Mouse (Mus musculus) heart, adult 2 months (tissue): ENCODE data around the gene Grsf1.

ENCODE experiments used
- EP300 ChIP-seq: fragments of 200-500 bp; IDR thresholded peaks from 2 replicates; pipeline ENCODE4 v1.6.1; 2011; ENCODE audit warnings: low read depth, low read length, control low read depth; ENCODE audit not compliant: insufficient read depth
- POLR2A ChIP-seq: fragments of 200-500 bp; IDR thresholded peaks from 2 replicates; pipeline ENCODE4 v1.6.1; 2011; ENCODE audit warnings: mild to moderate bottlenecking, low read depth, low read length, control low read depth; ENCODE audit not compliant: insufficient read depth

DNA sequence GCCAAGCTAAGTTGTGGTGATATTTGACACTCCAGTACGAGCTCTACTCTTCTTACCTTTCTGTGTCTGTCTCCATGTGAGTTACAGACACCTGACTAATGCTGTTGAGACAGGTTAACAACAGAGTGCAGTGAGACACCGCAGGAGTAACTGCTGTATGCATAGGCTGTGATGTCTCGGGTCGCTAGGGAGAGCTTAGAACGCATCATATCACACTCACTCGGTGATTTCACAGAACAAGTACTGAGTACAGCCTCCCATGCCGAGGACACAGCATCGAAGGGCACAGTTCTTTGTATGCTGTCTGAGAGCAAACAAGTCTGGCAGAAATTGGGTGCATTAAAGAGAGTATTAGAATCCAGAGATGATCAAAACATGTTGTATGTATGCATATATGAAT lies 46.0 kb downstream of the Grsf1 start:
- TF ChIP-seq POLR2A (no peak), EP300 (no peak)
